Mouse (Mus musculus) liver, embryonic 14.5 days (tissue): ENCODE data around the gene Ezh1.

Source experiments
- CTCF ChIP-seq: IDR thresholded peaks from 2 replicates; pipeline ENCODE4 v1.5.1; 2016; ENCODE audit warnings: antibody characterized with exemption, low read depth, control low read depth
- EP300 ChIP-seq: IDR thresholded peaks from 2 replicates; pipeline ENCODE4 v1.6.1; 2016; ENCODE audit warnings: antibody characterized with exemption, low read depth

DNA sequence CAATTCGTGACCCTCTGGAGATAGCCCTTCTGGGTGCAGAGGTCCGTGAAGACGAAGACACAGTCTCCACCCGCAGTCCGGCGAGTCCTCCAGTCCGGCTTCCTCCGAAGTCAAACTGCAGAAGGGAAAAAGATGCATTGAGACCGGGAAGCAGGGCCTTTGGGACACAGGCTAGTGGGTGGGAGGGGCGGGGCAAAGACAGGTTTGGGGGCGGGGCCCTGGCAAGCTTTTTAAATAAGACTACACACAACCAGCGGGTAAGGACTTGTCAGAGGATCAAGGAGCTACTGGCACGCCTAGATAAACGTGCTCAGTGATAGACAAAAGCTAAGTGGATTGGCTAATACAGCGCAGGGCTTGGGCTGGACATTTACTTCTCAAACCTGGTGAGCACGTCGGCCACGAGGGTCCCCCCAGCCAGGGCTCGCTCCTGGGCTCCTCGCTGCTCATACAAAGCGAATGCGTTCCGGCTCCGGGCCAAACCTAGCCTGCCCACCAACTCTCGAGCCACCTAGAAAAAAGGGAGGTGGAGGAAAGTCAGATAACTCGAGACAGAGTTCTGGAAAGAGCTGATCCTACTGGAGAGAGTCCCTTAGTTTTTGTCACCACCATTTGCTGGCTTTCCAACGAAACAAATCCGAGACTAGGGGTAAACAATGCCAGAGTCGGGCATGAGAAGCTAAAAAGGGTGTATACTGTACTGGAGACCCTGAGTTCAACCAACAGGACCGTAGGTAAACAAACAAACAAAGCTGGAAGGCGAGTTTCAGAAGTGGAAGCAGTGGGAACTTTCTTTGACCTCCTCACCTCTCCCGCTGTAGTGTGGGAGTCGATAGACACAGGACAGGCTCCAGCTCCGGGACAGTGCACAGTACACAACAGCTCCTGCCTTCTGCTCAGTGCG, 61.3 kb downstream of the Ezh1 start:
- TF ChIP-seq CTCF: no peak
- TF ChIP-seq EP300: no peak
